Mouse (Mus musculus): ENCODE results near the gene Sfxn3. TPM values are rescaled to one million over a fixed set of nuclear protein-coding genes. Genes with fewer than 3 reads are reported as not detected.

Gene Sfxn3
- polyA plus RNA-seq, 1 experiment: 43.4 TPM

DNA sequence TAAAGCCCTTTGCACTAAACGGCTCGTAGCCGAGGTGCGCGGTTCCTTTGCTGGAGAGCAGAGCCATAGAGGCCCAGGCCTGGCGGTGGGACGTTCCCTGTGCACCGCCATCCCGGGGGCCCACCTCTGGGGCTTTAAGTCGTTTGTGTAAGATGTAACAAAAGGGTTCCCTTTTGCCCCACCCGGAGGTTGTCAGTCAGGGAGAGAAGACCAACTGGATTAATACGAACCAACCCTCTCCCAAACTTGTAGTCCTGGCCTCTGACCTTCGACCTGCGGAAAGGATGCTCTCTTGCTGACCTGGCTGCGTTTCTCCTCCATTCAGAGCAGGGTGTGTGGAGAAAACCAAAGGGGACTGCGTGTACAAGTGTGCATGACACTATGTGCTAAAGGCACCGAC is 33.4 kb downstream of the Sfxn3 start:
- H3K4me3 ChIP-seq: peak overlapping the region; percentile 12
- no peak for TF ChIP-seq MAX (IDR thresholded peaks at IDR 0.05; ENCODE audit: low read depth)
- TF ChIP-seq TCF3 (IDR thresholded peaks at IDR 0.05; ENCODE audit: insufficient read length, low read depth): no peak
- no peak for TF ChIP-seq MYOG (IDR thresholded peaks at IDR 0.05; ENCODE audit: control insufficient read depth in 1 of 3, insufficient read depth in 1 of 3, insufficient read length in 2 of 3, low read depth in 2 of 3)
- TF ChIP-seq SRF (IDR thresholded peaks at IDR 0.05; ENCODE audit: control insufficient read depth, insufficient read length, low read depth): no peak
- TF ChIP-seq TCF12 (IDR thresholded peaks at IDR 0.05; ENCODE audit: insufficient read depth, poor library complexity, severe bottlenecking): no peak
- no peak for TF ChIP-seq POLR2AphosphoS2 (IDR thresholded peaks at IDR 0.05; ENCODE audit: insufficient read length, low read depth)
- no peak for TF ChIP-seq CEBPB (IDR thresholded peaks at IDR 0.05; ENCODE audit: insufficient read depth, poor library complexity, severe bottlenecking)
- no peak for TF ChIP-seq POLR2A (IDR thresholded peaks at IDR 0.05; ENCODE audit: insufficient read length, low read depth)
- TF ChIP-seq MYOD1 (IDR thresholded peaks at IDR 0.05; ENCODE audit: control insufficient read depth in 1 of 3, insufficient read length in 2 of 3, low read depth in 2 of 3): no peak
- H3K36me3 ChIP-seq (ENCODE audit: control insufficient read depth, insufficient read depth): no peaks in the 10 kb centered on the region
- H3K79me2 ChIP-seq (ENCODE audit: control insufficient read depth, insufficient read depth): no peaks in the 10 kb centered on the region
- no peak overlapping the region for H3ac ChIP-seq (ENCODE audit: control insufficient read depth, insufficient read length)
- peak overlapping the region; percentile 77 for H3K4me2 ChIP-seq (ENCODE audit: low read depth)
- H3K27me3 ChIP-seq (ENCODE audit: control insufficient read depth, insufficient read depth, insufficient read length): peaks cover 16% of the 10 kb centered on the region

DNA sequence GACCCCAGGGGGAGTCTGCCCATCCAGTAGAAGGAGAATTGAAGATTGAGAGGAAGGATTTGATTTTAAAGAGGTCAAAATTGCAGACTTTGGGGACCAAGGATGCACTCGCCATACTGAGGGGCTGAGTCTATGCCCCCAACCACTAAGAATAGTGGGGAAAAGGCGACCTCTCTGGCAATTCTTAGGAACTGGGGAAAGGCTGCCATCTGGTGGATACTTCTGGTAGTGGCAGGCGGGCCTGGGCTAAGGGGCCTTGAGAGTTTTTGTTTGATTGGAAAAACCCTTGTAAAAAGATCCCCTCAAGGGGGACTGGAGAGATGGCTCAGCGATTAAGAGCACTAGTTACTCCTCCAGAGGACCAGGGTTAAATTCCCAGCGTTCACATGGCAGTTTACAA is 34.0 kb downstream of the Sfxn3 start:
- peak overlapping the region; percentile 12 for H3K4me3 ChIP-seq

DNA sequence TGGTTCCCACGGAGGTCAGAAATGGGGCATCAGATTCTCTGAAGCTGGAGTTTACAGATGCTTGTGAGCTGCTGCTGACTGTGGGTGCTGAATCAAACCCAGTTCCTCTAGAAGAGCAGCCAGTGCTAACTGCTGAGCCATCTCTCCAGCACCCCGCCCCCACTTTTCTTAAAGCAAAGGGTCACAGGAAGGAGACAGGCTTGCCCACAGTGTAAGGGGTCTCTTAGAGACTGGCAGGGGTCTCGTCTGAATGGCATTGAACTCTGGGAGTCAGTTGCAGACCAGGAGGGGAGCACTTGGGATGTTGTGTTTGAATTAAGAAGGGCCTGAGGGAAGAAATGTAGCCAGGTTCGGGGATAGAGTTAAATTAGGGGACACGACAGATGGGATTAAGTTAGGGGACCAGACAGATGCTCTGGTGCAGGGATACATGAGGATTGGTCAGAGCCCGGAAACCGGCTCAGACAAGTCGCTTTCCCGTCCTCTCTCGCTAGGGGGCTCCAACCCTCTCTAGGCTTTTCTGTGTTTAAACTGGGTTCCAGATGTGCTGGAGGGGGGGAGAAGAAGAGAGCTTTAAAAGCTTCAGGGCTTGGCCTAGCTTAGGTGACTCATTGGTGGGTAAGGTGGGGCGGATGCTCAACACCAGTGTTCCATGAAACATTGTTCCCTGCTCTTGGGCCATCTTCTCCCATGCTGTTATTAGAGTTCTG is 34.7 kb downstream of the Sfxn3 start:
- peaks cover 15% of the 10 kb centered on the region for H3K27me3 ChIP-seq (ENCODE audit: control insufficient read depth, insufficient read depth, insufficient read length)
- H3K36me3 ChIP-seq (ENCODE audit: control insufficient read depth, insufficient read depth): no peaks in the 10 kb centered on the region
- no peak overlapping the region for H3ac ChIP-seq (ENCODE audit: control insufficient read depth, insufficient read length)
- H3K79me2 ChIP-seq (ENCODE audit: control insufficient read depth, insufficient read depth): no peaks in the 10 kb centered on the region
- H3K4me3 ChIP-seq: no peak overlapping the region
- H3K4me2 ChIP-seq (ENCODE audit: low read depth): no peak overlapping the region
- TF ChIP-seq E2F4 (IDR thresholded peaks at IDR 0.05; ENCODE audit: insufficient read depth) (no peak), REST (IDR thresholded peaks at IDR 0.05; ENCODE audit: insufficient read depth, insufficient read length) (no peak), MYOG (IDR thresholded peaks at IDR 0.05; ENCODE audit: control insufficient read depth in 1 of 3, insufficient read depth in 1 of 3, insufficient read length in 2 of 3, low read depth in 2 of 3) (no peak), MYOD1 (IDR thresholded peaks at IDR 0.05; ENCODE audit: control insufficient read depth in 1 of 3, insufficient read length in 2 of 3, low read depth in 2 of 3) (no peak), SRF (IDR thresholded peaks at IDR 0.05; ENCODE audit: control insufficient read depth, insufficient read length, low read depth) (no peak), USF1 (IDR thresholded peaks at IDR 0.05; ENCODE audit: low read depth) (no peak), POLR2A (IDR thresholded peaks at IDR 0.05; ENCODE audit: insufficient read length, low read depth) (no peak), TCF3 (IDR thresholded peaks at IDR 0.05; ENCODE audit: insufficient read length, low read depth) (no peak), POLR2AphosphoS2 (IDR thresholded peaks at IDR 0.05; ENCODE audit: insufficient read length, low read depth) (no peak), TCF12 (IDR thresholded peaks at IDR 0.05; ENCODE audit: insufficient read depth, poor library complexity, severe bottlenecking) (no peak), MAX (IDR thresholded peaks at IDR 0.05; ENCODE audit: low read depth) (no peak), CEBPB (IDR thresholded peaks at IDR 0.05; ENCODE audit: insufficient read depth, poor library complexity, severe bottlenecking) (no peak)

More for the DNA sequence above, 34.0 kb downstream of the Sfxn3 start:
- no peaks in the 10 kb centered on the region for H3K79me2 ChIP-seq (ENCODE audit: control insufficient read depth, insufficient read depth)
- TF ChIP-seq MYOG (IDR thresholded peaks at IDR 0.05; ENCODE audit: control insufficient read depth in 1 of 3, insufficient read depth in 1 of 3, insufficient read length in 2 of 3, low read depth in 2 of 3) (no peak), USF1 (IDR thresholded peaks at IDR 0.05; ENCODE audit: low read depth) (no peak)
- H3K4me2 ChIP-seq (ENCODE audit: low read depth): peak overlapping the region; percentile 77
- peaks cover 18% of the 10 kb centered on the region for H3K27me3 ChIP-seq (ENCODE audit: control insufficient read depth, insufficient read depth, insufficient read length)
- H3K36me3 ChIP-seq (ENCODE audit: control insufficient read depth, insufficient read depth): no peaks in the 10 kb centered on the region
- no peak overlapping the region for H3ac ChIP-seq (ENCODE audit: control insufficient read depth, insufficient read length)

DNA sequence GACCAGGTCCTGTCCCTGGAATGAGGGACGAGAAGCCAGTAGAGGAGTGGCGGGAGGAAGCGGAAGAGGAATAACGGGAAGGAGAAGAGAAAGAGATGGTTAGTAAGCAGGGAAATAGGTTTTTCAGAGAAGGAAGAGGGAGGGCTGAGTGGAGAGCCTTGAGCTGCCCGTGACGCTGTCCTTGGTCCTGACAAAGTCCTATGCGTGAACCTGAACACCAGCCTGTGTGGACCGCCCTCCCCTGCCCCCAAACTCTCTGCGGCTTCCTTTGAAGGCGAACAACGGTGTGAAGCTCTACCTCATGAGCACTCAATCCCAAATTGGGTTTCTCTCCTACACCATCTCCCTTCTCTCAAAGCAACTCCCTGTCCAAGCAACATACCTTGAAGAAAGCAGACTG is 50.6 kb downstream of the Sfxn3 start:
- Histone ChIP-seq H3K4me3 (no peak overlapping the region), H3K4me2 (ENCODE audit: low read depth) (no peak overlapping the region), H3K79me2 (ENCODE audit: control insufficient read depth, insufficient read depth) (no peaks in the 10 kb centered on the region), H3K27me3 (ENCODE audit: control insufficient read depth, insufficient read depth, insufficient read length) (peaks cover 12% of the 10 kb centered on the region), H3ac (ENCODE audit: control insufficient read depth, insufficient read length) (no peak overlapping the region), H3K36me3 (ENCODE audit: control insufficient read depth, insufficient read depth) (no peaks in the 10 kb centered on the region)
- TF ChIP-seq TCF3 (IDR thresholded peaks at IDR 0.05; ENCODE audit: insufficient read length, low read depth) (no peak), CEBPB (IDR thresholded peaks at IDR 0.05; ENCODE audit: insufficient read depth, poor library complexity, severe bottlenecking) (no peak), POLR2AphosphoS2 (IDR thresholded peaks at IDR 0.05; ENCODE audit: insufficient read length, low read depth) (no peak), REST (IDR thresholded peaks at IDR 0.05; ENCODE audit: insufficient read depth, insufficient read length) (peak; percentile 69)

DNA sequence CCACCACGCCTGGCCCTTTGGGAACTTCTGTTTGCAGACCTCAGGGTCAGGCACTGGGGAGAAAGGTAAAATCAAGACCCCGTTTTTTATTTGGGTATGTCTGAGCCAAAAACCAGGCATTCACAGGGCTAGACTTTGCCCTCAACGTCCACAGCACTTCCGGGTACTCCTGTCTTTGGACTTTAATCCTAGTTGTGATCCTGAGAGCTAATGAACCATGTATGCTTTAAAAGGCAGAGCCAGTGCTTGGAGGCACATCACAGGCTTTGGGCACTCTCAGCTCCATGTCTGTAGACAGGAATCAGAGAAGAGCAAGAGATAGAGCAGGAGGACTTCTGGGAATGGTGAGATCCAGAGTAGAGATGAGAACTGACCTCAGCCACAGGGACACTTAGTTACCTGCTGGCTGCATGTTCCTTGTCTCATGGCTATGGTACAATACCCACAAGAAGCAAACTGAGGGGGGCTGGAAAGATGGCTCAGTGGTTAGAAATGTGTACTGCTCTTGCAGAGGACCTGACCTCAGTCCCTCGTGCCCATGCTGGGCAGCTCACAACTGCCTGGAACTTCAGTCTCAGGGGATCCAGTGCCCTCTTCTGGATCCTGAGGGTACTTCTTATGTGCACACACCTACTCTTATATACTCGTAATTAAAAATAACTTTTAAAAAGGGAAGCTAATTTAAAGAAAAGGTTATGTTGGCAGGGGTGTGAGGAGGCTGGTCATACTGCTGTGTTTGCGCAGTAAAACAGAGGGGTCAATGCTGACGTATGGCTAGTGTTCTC is 53.4 kb downstream of the Sfxn3 start:
- no peak for TF ChIP-seq CEBPB (IDR thresholded peaks at IDR 0.05; ENCODE audit: insufficient read depth, poor library complexity, severe bottlenecking)
- TF ChIP-seq MYOG (IDR thresholded peaks at IDR 0.05; ENCODE audit: control insufficient read depth in 1 of 3, insufficient read depth in 1 of 3, insufficient read length in 2 of 3, low read depth in 2 of 3): no peak
- no peak for TF ChIP-seq TCF12 (IDR thresholded peaks at IDR 0.05; ENCODE audit: insufficient read depth, poor library complexity, severe bottlenecking)
- TF ChIP-seq USF1 (IDR thresholded peaks at IDR 0.05; ENCODE audit: low read depth): no peak
- TF ChIP-seq MYOD1 (IDR thresholded peaks at IDR 0.05; ENCODE audit: control insufficient read depth in 1 of 3, insufficient read length in 2 of 3, low read depth in 2 of 3): no peak
- no peak for TF ChIP-seq E2F4 (IDR thresholded peaks at IDR 0.05; ENCODE audit: insufficient read depth)
- no peak for TF ChIP-seq REST (IDR thresholded peaks at IDR 0.05; ENCODE audit: insufficient read depth, insufficient read length)
- TF ChIP-seq SRF (IDR thresholded peaks at IDR 0.05; ENCODE audit: control insufficient read depth, insufficient read length, low read depth): no peak
- TF ChIP-seq POLR2A (IDR thresholded peaks at IDR 0.05; ENCODE audit: insufficient read length, low read depth): no peak
- Histone ChIP-seq H3K4me3 (no peak overlapping the region), H3K4me2 (ENCODE audit: low read depth) (no peak overlapping the region), H3K27me3 (ENCODE audit: control insufficient read depth, insufficient read depth, insufficient read length) (peaks cover 36% of the 10 kb centered on the region), H3ac (ENCODE audit: control insufficient read depth, insufficient read length) (no peak overlapping the region), H3K36me3 (ENCODE audit: control insufficient read depth, insufficient read depth) (no peaks in the 10 kb centered on the region), H3K79me2 (ENCODE audit: control insufficient read depth, insufficient read depth) (no peaks in the 10 kb centered on the region)
